Mouse (Mus musculus) retina, embryonic 14.5 days (tissue): ENCODE data around the gene Ndufb5.
"Not testable (repeated sequence)": the region's sequence is repeated elsewhere in the genome, so short reads cannot be mapped to it uniquely, and the experiment has no call there.

Experiments
- DNase-seq: peaks from one replicate; pipeline ENCODE4 v3.0.0-alpha.2; 2015; ENCODE audit warnings: low spot score

The Ndufb5 gene

GRCm38 (mm10) chr3:32736244-32737171, at the start of gene Ndufb5:
Ndufb5 (plus strand) TSS chr3:32736990.
- peak; percentile 100 for DNase-seq

DNA sequence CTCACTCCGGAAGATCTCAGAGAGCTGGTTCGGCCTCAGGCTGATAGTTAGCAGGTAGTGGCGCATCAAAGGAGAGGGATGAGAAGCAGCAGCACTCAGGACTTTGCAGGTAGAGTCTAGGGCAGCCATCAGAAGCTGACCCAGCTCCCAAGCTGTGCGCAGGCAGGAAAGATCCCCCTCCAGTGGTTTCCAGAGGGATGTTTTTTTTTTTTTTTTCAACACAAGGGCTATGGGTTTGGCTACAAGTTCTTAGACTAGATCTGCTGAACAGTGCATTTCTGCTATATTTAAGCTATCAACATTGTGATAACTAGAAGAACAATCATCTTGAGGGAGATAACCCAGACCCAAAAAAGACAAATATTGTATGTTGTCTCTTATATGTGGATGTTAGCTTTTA, 49.6 kb upstream of the Ndufb5 start:
- no peak for DNase-seq

GRCm38 (mm10) chr3:32689567-32689999, 47.2 kb upstream of the Ndufb5 start:
- no peak for DNase-seq

DNA sequence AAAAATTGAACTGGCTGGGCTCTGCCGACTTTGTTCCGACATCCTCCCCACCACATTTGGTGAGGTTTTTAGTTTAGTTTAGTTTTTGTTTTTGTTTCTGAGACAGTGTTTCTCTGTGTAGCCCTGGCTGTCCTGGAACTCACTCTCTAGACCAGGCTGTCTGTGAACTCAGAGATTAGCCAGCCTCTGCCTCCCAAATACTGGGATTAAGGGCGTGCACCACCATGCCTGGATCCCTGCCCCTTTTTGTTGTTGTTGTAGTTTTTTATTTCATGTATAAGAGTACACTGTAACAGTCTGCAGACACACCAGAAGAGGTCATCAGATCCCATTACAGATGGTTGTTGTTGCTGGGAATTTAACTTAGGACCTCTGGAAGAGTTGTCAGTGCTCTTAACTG, 46.8 kb upstream of the Ndufb5 start:
- no peak for DNase-seq

GRCm38 (mm10) chr3:32690901-32691300, 45.9 kb upstream of the Ndufb5 start:
- no peak for DNase-seq

GRCm38 (mm10) chr3:32691841-32692240, 44.9 kb upstream of the Ndufb5 start:
- DNase-seq, result no peak

DNA sequence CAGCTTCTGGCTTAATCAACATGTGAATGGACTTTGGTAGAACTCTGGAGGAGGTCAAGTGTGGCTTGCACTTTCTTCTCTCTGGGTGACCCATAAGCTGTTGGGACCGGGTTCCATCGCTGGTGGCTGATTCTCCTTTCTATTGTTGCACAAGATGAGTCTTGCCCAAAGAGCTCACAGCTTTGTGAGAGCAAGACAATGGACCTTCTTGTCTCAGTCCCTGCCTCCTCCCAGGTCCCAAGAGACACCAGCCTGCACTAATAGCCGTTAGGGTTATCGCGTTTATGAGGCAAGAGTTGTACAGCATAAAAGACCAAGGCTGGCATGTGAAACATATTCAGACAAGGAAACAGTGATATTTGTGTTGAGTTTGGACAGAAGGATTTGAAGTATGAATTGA, 42.6 kb upstream of the Ndufb5 start:
- DNase-seq, result no peak

DNA sequence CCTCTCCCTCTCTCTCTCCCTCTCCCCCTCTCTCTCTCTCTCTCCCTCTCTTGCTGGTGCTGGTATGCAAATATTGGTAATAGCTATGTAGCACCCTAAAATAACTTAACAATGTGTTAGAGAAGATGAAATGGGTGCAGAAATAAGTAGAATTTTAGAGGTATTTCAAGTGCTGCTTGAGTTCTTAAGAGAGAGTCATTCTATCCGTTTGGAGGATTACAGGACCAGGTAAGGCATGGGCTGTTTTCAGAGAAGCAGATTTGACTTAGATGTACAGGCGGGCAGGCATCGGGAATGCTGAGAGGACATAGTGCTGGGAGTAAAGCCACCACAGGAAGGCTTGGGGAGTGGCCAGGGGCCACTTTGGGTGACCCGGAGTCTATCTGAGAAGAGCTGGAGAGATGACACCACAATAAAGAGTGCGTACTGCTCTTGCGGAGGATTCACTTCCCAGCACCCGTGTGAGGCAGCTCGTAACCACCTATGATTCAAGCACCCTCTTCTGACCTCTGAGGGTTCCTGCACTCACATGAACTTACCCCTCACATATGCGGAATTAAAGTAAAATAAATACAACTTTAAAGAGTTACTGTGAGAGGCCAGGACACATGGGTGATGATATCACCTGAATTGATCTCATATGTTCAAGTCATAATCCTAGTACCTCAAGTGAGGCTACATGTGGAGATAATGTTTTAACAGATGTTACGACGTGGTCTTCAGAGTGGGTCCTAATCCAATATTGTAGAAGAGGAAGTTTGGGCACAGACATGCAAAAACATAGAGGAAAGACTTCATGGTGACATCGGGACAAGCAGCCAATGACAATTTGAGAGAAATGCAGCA, 41.8 kb upstream of the Ndufb5 start:
- no peak for DNase-seq

GRCm38 (mm10) chr3:32695583-32695980, 41.2 kb upstream of the Ndufb5 start:
- no peak for DNase-seq

DNA sequence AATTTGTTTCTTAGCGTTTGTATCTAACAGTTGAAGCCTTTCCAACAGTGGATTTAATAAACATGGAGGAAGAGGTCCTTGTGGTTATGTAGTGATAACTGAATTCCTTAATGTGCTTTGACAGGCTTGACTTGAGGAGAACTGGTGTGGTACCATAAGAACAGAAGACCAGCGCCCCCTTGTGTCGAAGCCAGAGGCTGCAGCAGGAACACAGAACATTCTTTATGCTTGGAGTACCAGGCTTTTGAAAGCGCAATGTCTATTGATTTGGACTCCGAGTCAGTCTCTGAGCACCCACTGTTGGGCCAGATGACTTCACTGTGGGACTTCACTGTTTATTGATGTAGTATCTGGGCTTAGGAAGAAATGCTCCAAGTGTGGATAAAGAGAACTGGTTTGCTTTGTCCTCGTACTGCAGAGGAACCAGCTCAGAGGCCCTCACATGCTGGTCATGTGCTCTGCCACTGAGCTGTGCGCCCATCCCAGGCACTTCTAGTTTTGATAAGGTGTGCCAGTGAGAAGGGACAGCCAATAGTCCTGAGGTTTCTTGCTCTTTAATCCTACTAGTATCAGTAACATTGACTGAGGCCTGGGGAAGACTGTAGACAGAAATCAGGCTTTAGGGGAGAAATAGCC, 38.4 kb upstream of the Ndufb5 start:
- DNase-seq, result peak; percentile 93

DNA sequence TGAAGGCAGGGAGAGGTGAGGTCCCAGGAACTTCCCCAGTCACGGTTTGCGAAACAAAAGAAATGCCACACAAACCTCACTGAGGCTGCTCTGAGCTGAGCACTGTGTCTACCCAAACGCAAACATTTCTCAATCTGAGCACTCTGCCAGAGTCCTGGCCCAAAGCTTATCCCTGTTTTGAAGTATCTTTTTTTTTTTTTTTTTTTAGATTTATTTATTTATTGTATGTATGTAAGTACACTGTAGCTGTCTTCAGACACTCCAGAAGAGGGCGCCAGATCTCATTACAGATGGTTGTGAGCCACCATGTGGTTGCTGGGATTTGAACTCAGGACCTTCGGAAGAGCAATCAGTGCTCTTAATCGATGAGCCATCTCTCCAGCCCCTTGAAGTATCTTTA, 32.8 kb upstream of the Ndufb5 start:
- DNase-seq, result not testable (repeated sequence)

- not testable (repeated sequence) for DNase-seq
Observed at GRCm38 (mm10) chr3:32704632-32705031, 32.2 kb upstream of the Ndufb5 start.

- not testable (repeated sequence) for DNase-seq
Observed at GRCm38 (mm10) chr3:32705647-32706348, 31.0 kb upstream of the Ndufb5 start, which contains the start of gene Actl6a. Actl6a (plus strand) TSS chr3:32706298.

GRCm38 (mm10) chr3:32708052-32708367, 28.8 kb upstream of the Ndufb5 start:
- no peak for DNase-seq

- DNase-seq, result peak; percentile 98
Observed at GRCm38 (mm10) chr3:32708368-32709231, 28.2 kb upstream of the Ndufb5 start.

DNA sequence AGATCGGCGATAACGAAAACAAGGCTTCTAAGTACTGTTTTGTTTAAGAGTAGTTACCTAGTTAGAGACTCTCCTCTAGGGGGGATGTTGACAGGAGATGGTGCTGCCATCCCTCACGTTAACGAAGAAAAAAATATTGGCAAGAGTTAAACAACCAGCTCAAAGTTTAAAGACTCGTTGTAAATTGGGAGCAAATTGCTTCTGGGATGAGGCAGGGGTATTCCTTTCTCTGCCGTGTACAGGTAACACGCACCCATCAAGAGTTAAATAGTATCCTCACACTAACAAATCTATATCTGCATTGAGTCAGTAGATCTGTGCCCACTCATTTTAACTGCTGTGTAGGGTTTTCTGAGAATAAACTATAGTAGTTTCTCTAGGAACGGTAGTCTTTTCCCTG, 27.4 kb upstream of the Ndufb5 start:
- no peak for DNase-seq

- DNase-seq, result no peak
Observed at GRCm38 (mm10) chr3:32713711-32714110, 23.1 kb upstream of the Ndufb5 start.

GRCm38 (mm10) chr3:32717403-32717802, 19.4 kb upstream of the Ndufb5 start:
- DNase-seq, result not testable (repeated sequence)

- DNase-seq, result no peak
Observed at GRCm38 (mm10) chr3:32718271-32718670, 18.5 kb upstream of the Ndufb5 start.

DNA sequence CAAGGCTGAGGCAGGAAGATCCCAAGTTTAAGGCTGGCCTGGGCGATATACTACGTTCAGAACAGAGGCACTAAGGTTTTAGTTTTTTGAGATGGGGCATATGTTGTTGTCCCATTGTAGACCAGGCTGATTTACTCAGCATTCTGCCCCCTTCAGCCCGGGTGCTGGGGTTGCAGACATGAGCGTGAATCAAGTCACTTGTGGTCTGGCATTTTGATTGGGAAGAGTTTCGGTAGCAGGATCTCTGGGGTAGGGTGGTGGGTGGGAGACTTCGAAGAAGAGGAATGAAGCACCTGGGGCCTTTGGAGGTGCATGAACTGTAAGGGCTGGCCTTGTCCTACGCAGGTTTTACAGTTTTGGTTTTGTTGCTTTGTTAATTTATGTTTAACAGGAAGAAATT, 12.6 kb upstream of the Ndufb5 start:
- DNase-seq, result no peak

DNA sequence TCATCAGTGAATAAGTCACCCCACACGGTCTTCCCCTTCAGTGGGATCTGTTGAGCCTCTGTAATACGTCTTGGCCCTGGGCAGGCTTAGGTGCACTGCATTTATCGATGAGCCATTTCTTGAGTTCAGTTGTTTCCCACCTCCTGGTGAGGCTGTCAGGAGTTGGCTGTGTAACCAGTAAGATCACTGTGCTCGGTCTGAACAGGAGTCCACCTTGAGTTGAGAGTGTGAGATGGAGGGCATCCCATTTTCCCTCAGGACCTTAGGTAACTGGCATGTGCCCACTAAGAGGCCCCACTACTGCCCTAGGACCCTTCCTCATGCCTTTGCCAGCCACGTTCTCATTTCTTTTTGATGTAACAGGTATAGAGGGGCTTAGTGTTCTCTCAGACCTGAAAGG, 10.8 kb upstream of the Ndufb5 start:
- DNase-seq, result no peak
